Mouse (Mus musculus) MEL (cell line): ENCODE measurements around the gene Cnot2. TPM values are rescaled to one million over a fixed set of nuclear protein-coding genes. Genes with fewer than 3 reads are reported as not detected.

Source experiments
- DNase-seq: peaks from one replicate; pipeline ENCODE4 v3.0.0; 2011; ENCODE audit warnings: low read depth, low spot score
- H3K27ac ChIP-seq: 2 replicates; pipeline ENCODE4 v1.5.1; 2012; ENCODE audit warnings: low read depth, mild to moderate bottlenecking, control low read depth, low read length, moderate library complexity; ENCODE audit not compliant: control insufficient read depth
- H3K27me3 ChIP-seq, 2 experiments: fragments of 150-350 bp in 1 of 2; sonication (generic) in 1 of 2; 2 replicates each; pipeline ENCODE4 v1.6.1; 2012; ENCODE audit warnings: low read length in 2 of 2, mild to moderate bottlenecking in 2 of 2, improper control_type of control experiment in 1 of 2, moderate library complexity in 1 of 2; ENCODE audit not compliant: insufficient read depth in 2 of 2, control insufficient read depth in 1 of 2
- H3K36me3 ChIP-seq, 2 experiments: 2 replicates each; pipeline ENCODE4 v1.6.1; 2012 to 2014; ENCODE audit warnings: low read length in 2 of 2, improper control_type of control experiment in 1 of 2, inconsistent platforms in 1 of 2, mild to moderate bottlenecking in 1 of 2; ENCODE audit not compliant: insufficient read depth in 2 of 2, control insufficient read depth in 1 of 2
- H3K4me1 ChIP-seq, 2 experiments: fragments of 150-350 bp in 1 of 2; sonication (generic) in 1 of 2; 2 replicates each; pipeline ENCODE4 v1.6.1; 2012; ENCODE audit warnings: low read length in 2 of 2, improper control_type of control experiment in 1 of 2, mild to moderate bottlenecking in 1 of 2; ENCODE audit not compliant: insufficient read depth in 2 of 2, control insufficient read depth in 1 of 2
- H3K4me3 ChIP-seq, 2 experiments: fragments of 150-350 bp in 1 of 2; sonication (generic) in 1 of 2; 2 replicates each; pipeline ENCODE4 v1.5.1; 2012; ENCODE audit warnings: low read depth in 2 of 2, low read length in 2 of 2, mild to moderate bottlenecking in 2 of 2, moderate library complexity in 2 of 2, control low read depth in 1 of 2, improper control_type of control experiment in 1 of 2; ENCODE audit not compliant: control insufficient read depth in 1 of 2, insufficient read depth in 1 of 2
- H3K79me2 ChIP-seq: 2 replicates; pipeline ENCODE4 v1.6.1; 2012; ENCODE audit warnings: mild to moderate bottlenecking, low read length, moderate library complexity; ENCODE audit not compliant: control insufficient read depth, poor library complexity, insufficient read depth
- H3K9ac ChIP-seq: 2 replicates; pipeline ENCODE4 v1.6.1; 2012; ENCODE audit warnings: low read depth, mild to moderate bottlenecking, control low read depth, low read length, moderate library complexity; ENCODE audit not compliant: control insufficient read depth, poor library complexity, severe bottlenecking
- H3K9me3 ChIP-seq: fragments of 150-350 bp; sonication (generic); replicated peaks from 2 replicates; pipeline ENCODE4 v1.6.1; 2012; ENCODE audit warnings: mild to moderate bottlenecking, low read length, improper control_type of control experiment, moderate library complexity; ENCODE audit not compliant: insufficient read depth
- BHLHE40 ChIP-seq: IDR thresholded peaks from 2 replicates; pipeline ENCODE4 v1.6.1; 2012; ENCODE audit warnings: low read depth, mild to moderate bottlenecking, inconsistent platforms, low read length, improper control_type of control experiment, borderline replicate concordance
- CHD1 ChIP-seq: IDR thresholded peaks from 2 replicates; pipeline ENCODE4 v1.6.1; 2012; ENCODE audit warnings: low read depth, mild to moderate bottlenecking, inconsistent platforms, low read length, improper control_type of control experiment
- CHD2 ChIP-seq: IDR thresholded peaks from 2 replicates; pipeline ENCODE4 v1.6.1; 2011; ENCODE audit warnings: low read length, improper control_type of control experiment
- CTCF ChIP-seq, 3 experiments: IDR thresholded peaks in 2 of 3; conservative IDR thresholded peaks in 1 of 3; 2 replicates each; pipeline ENCODE4 v1.5.1; 2011 to 2012; ENCODE audit warnings: low read length in 3 of 3, low read depth in 2 of 3, mild to moderate bottlenecking in 2 of 3, improper control_type of control experiment in 1 of 3, inconsistent platforms in 1 of 3, mixed read lengths in 1 of 3, moderate library complexity in 1 of 3; ENCODE audit not compliant: control insufficient read depth in 1 of 3, insufficient read depth in 1 of 3, poor library complexity in 1 of 3, severe bottlenecking in 1 of 3
- ELF1 ChIP-seq: IDR thresholded peaks from 2 replicates; pipeline ENCODE4 v1.6.1; 2014; ENCODE audit warnings: low read depth, mild to moderate bottlenecking, inconsistent platforms, low read length, improper control_type of control experiment, moderate library complexity
- EP300 ChIP-seq, 2 experiments: IDR thresholded peaks; 2 replicates each; pipeline ENCODE4 v1.6.1; 2011; ENCODE audit warnings: improper control_type of control experiment in 2 of 2, low read length in 2 of 2, low read depth in 1 of 2, mild to moderate bottlenecking in 1 of 2
- GABPA ChIP-seq: IDR thresholded peaks from 2 replicates; pipeline ENCODE4 v1.6.1; 2012; ENCODE audit warnings: low read depth, mild to moderate bottlenecking, inconsistent platforms, low read length, improper control_type of control experiment, moderate library complexity
- HCFC1 ChIP-seq: IDR thresholded peaks from 2 replicates; pipeline ENCODE4 v1.6.1; 2012; ENCODE audit warnings: low read depth, mild to moderate bottlenecking, inconsistent platforms, low read length, improper control_type of control experiment, moderate library complexity
- KAT2A ChIP-seq: conservative IDR thresholded peaks from 2 replicates; pipeline ENCODE4 v1.6.1; 2012; ENCODE audit warnings: low read depth, low read length, improper control_type of control experiment, inconsistent platforms
- MAX ChIP-seq: IDR thresholded peaks from 2 replicates; pipeline ENCODE4 v1.6.1; 2011; ENCODE audit warnings: low read length, improper control_type of control experiment
- MAZ ChIP-seq: IDR thresholded peaks from 2 replicates; pipeline ENCODE4 v1.6.1; 2012; ENCODE audit warnings: low read depth, mild to moderate bottlenecking, inconsistent platforms, low read length, improper control_type of control experiment
- MEF2A ChIP-seq: IDR thresholded peaks from 2 replicates; pipeline ENCODE4 v1.6.1; 2014; ENCODE audit warnings: low read depth, mild to moderate bottlenecking, inconsistent platforms, low read length, improper control_type of control experiment; ENCODE audit not compliant: poor library complexity, insufficient replicate concordance, severe bottlenecking; ENCODE audit errors: extremely low read depth
- MXI1 ChIP-seq: IDR thresholded peaks from 2 replicates; pipeline ENCODE4 v1.6.1; 2011; ENCODE audit warnings: mild to moderate bottlenecking, low read depth, low read length, improper control_type of control experiment
- MYC ChIP-seq: IDR thresholded peaks from 2 replicates; pipeline ENCODE4 v1.6.1; 2011; ENCODE audit warnings: low read depth, mild to moderate bottlenecking, low read length, improper control_type of control experiment, moderate library complexity
- NELFE ChIP-seq: IDR thresholded peaks from 2 replicates; pipeline ENCODE4 v1.6.1; 2011; ENCODE audit warnings: low read depth, low read length, improper control_type of control experiment
- NRF1 ChIP-seq: IDR thresholded peaks from 2 replicates; pipeline ENCODE4 v1.6.1; 2014; ENCODE audit warnings: low read depth, mild to moderate bottlenecking, inconsistent platforms, low read length, improper control_type of control experiment, moderate library complexity; ENCODE audit not compliant: poor library complexity, insufficient read depth, severe bottlenecking
- POLR2A ChIP-seq, 2 experiments: IDR thresholded peaks; 2 replicates each; pipeline ENCODE4 v1.6.1; 2011 to 2012; ENCODE audit warnings: low read length in 2 of 2, mild to moderate bottlenecking in 2 of 2, control low read depth in 1 of 2, improper control_type of control experiment in 1 of 2, low read depth in 1 of 2, moderate library complexity in 1 of 2; ENCODE audit not compliant: control insufficient read depth in 1 of 2, insufficient read depth in 1 of 2, poor library complexity in 1 of 2
- RAD21 ChIP-seq: IDR thresholded peaks from 2 replicates; pipeline ENCODE4 v1.6.1; 2011; ENCODE audit warnings: mild to moderate bottlenecking, low read depth, low read length, improper control_type of control experiment
- RCOR1 ChIP-seq: IDR thresholded peaks from 2 replicates; pipeline ENCODE4 v1.6.1; 2012; ENCODE audit warnings: low read depth, mild to moderate bottlenecking, inconsistent platforms, low read length, improper control_type of control experiment
- SMC3 ChIP-seq: IDR thresholded peaks from 2 replicates; pipeline ENCODE4 v1.6.1; 2011; ENCODE audit warnings: low read depth, low read length, improper control_type of control experiment
- TBP ChIP-seq: IDR thresholded peaks from 2 replicates; pipeline ENCODE4 v1.8.0; 2011; ENCODE audit warnings: low read depth, low read length, improper control_type of control experiment
- UBTF ChIP-seq: IDR thresholded peaks from 2 replicates; pipeline ENCODE4 v1.6.1; 2012; ENCODE audit warnings: low read depth, mild to moderate bottlenecking, inconsistent platforms, low read length, improper control_type of control experiment, moderate library complexity, borderline replicate concordance; ENCODE audit not compliant: insufficient read depth
- USF1 ChIP-seq: IDR thresholded peaks from 2 replicates; pipeline ENCODE4 v1.6.1; 2014; ENCODE audit warnings: low read depth, mild to moderate bottlenecking, inconsistent platforms, low read length, improper control_type of control experiment, moderate library complexity
- ZKSCAN1 ChIP-seq: IDR thresholded peaks from 2 replicates; pipeline ENCODE4 v1.6.1; 2012; ENCODE audit warnings: low read depth, mild to moderate bottlenecking, inconsistent platforms, low read length, improper control_type of control experiment, moderate library complexity
- ZNF384 ChIP-seq: IDR thresholded peaks from 2 replicates; pipeline ENCODE4 v1.6.1; 2012; ENCODE audit warnings: low read depth, mild to moderate bottlenecking, inconsistent platforms, low read length, improper control_type of control experiment
- polyA plus RNA-seq, 2 experiments: library from polyadenylated mRNA; stranded (reverse) in 1 of 2; unstranded in 1 of 2; fragments of >175 nt in 1 of 2; fragments of >200 nt in 1 of 2; gene quantifications; 2 replicates each; pipeline versions ENCODE4 v1.2.1 to v1.2.4; 2012; ENCODE audit warnings: low replicate concordance in 2 of 2, low read depth in 1 of 2; ENCODE audit not compliant: insufficient read length in 2 of 2, insufficient read depth in 1 of 2, missing spikeins in 1 of 2
- total RNA-seq: library from RNA; depleted of rRNA; stranded (reverse); fragments of 300-350 nt; gene quantifications from 2 replicates; pipeline ENCODE4 v1.2.3, GENCODE M21; 2012

Gene Cnot2
- total and polyA plus RNA-seq, 3 experiments, result 84.3 to 554 (median 88.8) TPM

GRCm38 (mm10) chr10:116554434-116554833 is 26.9 kb downstream of the Cnot2 start:
- Histone ChIP-seq H3K27me3 (no peaks in the 10 kb centered on the region), H3K36me3 (peaks cover 0 to 12% of the 10 kb centered on the region in 2 experiments; a peak in 3 of 4 replicates), H3K9ac (no peak overlapping the region), H3K79me2 (peaks cover 57% of the 10 kb centered on the region), H3K9me3 (no peaks in the 10 kb centered on the region), H3K27ac (no peak overlapping the region), H3K4me1 (peaks cover 3 to 10% of the 10 kb centered on the region in 2 experiments), H3K4me3 (no peak overlapping the region)
- no peak for DNase-seq
- no peak for TF ChIP-seq RAD21
- peak in 2 of 3 experiments; percentile 26 to 32; a peak in 2 of 6 replicates for TF ChIP-seq CTCF (IDR thresholded peaks at IDR 0.05 in 2 of 3, conservative IDR thresholded peaks at IDR 0.05 in 1 of 3; ENCODE audit: control insufficient read depth in 1 of 3, insufficient read depth in 1 of 3, low read depth in 2 of 3, low read length in 3 of 3, poor library complexity in 1 of 3, severe bottlenecking in 1 of 3)

- peaks cover 33% of the 10 kb centered on the region for H3K79me2 ChIP-seq
- H3K9me3 ChIP-seq, result no peaks in the 10 kb centered on the region
- H3K4me3 ChIP-seq, result no peak overlapping the region
- peaks cover 3 to 7% of the 10 kb centered on the region in 2 experiments for H3K4me1 ChIP-seq
- no peak overlapping the region for H3K9ac ChIP-seq
- peaks cover 10 to 12% of the 10 kb centered on the region in 2 experiments for H3K36me3 ChIP-seq
- no peaks in the 10 kb centered on the region for H3K27me3 ChIP-seq
- TF ChIP-seq ZKSCAN1 (no peak), SMC3 (no peak), POLR2A (IDR thresholded peaks at IDR 0.05; ENCODE audit: control insufficient read depth in 1 of 2, insufficient read depth in 1 of 2, low read depth in 1 of 2, low read length in 2 of 2, poor library complexity in 1 of 2) (no peak), BHLHE40 (no peak), MEF2A (no peak), NELFE (no peak), MAZ (no peak), USF1 (no peak), EP300 (IDR thresholded peaks at IDR 0.05; ENCODE audit: low read depth in 1 of 2, low read length in 2 of 2) (no peak), MAX (no peak), ELF1 (no peak), RAD21 (no peak)
- no peak overlapping the region for H3K27ac ChIP-seq
- DNase-seq, result no peak
Observed at GRCm38 (mm10) chr10:116547958-116548357, 33.4 kb downstream of the Cnot2 start.

DNA sequence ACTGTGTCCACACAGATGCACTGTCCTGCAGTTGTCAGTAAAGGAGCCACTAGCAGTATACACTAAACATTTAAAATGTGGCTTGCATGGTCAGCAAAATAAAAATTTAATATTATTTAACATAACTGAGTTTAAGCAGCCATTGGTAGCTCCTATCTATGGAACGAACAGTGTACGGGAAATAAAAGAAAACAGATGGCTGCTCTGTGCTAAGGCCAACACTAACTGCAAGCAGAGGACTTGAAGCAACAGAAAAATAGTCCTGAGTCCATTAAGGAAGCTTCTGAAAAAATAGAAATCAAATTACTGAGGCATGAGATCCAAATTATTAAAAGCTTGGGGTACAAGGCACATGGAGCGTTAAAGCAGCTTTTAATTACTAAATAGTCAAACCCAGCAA is 35.1 kb downstream of the Cnot2 start:
- Histone ChIP-seq H3K9me3 (no peaks in the 10 kb centered on the region), H3K4me3 (no peak overlapping the region), H3K36me3 (peaks cover 7 to 12% of the 10 kb centered on the region in 2 experiments), H3K79me2 (peaks cover 35% of the 10 kb centered on the region), H3K27me3 (no peaks in the 10 kb centered on the region), H3K27ac (no peak overlapping the region), H3K4me1 (peaks cover 3% of the 10 kb centered on the region in 2 experiments; a peak in 2 of 4 replicates), H3K9ac (no peak overlapping the region)
- no peak for DNase-seq
- TF ChIP-seq ZKSCAN1 (no peak), NELFE (no peak), RCOR1 (no peak), TBP (no peak), POLR2A (IDR thresholded peaks at IDR 0.05; ENCODE audit: control insufficient read depth in 1 of 2, insufficient read depth in 1 of 2, low read depth in 1 of 2, low read length in 2 of 2, poor library complexity in 1 of 2) (no peak), BHLHE40 (no peak), ZNF384 (no peak), KAT2A (no peak), CHD1 (no peak), NRF1 (no peak), MXI1 (no peak), HCFC1 (no peak), RAD21 (no peak), MYC (no peak), SMC3 (no peak), UBTF (no peak), GABPA (no peak), CHD2 (no peak)
